Mouse (Mus musculus): Measurements from ENCODE around the gene Timm13.

The Timm13 gene

DNA sequence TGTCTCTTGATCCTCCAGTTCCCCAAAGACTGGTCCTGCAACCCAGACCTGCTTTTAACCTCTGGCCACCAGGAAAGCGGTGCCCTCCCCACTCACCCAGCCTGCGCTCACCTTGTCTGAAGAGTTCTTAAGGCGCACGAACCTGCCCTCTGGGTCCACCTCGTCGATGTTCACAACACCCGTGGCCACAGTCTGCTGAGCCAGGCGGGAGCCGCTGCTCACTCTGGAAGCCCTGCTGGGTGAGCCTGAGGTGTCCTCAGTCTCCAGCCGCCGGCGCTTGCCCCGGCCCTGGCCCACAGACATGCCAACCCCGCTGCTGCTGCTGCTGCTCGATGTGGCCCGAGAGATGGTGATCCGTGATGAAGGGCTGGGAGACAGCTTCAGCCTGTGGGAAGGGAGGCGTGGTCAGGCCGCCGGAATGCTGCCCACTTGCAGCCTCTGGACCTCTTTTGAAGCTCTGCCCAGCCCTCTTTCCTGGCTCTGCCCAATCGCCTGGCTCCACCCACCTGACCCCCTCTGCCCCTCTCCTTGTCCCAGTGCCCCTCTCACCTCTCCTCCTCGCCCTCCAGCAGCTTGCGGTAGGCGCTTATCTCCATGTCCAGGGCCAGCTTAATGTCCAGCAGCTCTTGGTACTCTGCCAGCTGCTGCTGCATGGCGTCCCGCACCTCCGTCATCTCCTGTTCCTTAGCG, 3.4 kb upstream of the Timm13 start:
- no peak for DNase-seq (ENCODE audit: low read depth, low spot score)

DNA sequence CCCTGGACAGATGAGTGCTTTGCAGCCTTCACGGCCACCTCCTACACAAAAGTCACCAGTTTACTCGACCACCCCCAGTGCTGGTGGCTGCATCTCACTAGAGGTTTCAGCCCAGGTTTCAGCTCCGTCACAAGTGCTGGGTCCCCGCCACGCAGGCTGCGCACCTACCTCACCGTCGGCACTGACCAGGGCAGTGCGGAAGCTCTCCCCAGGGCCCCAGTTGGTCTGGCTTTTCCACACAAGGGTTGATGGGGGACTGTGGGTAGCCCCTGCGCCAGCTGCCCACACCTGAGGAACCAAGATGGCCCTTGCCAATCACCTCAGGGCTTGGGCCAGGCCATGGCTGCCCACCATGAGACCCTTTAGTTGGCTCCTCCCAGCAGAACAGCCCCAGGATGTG, 2.5 kb upstream of the Timm13 start:
- no peak for DNase-seq (ENCODE audit: low read depth, low spot score)

- DNase-seq (ENCODE audit: low read depth, low spot score): no peak
Measured at GRCm38 (mm10) chr10:80902273-80902940, 1.6 kb upstream of the Timm13 start.

GRCm38 (mm10) chr10:80901409-80902272, 872 bp upstream of the Timm13 start:
- no peak for DNase-seq (ENCODE audit: low read depth, low spot score)

GRCm38 (mm10) chr10:80899591-80900317, 1.0 kb downstream of the Timm13 start:
- DNase-seq (ENCODE audit: low read depth, low spot score): no peak

- DNase-seq (ENCODE audit: low read depth, low spot score): no peak
Measured at GRCm38 (mm10) chr10:80899074-80899473, 1.7 kb downstream of the Timm13 start.

GRCm38 (mm10) chr10:80897861-80898510, 2.8 kb downstream of the Timm13 start:
- no peak for DNase-seq (ENCODE audit: low read depth, low spot score)

DNA sequence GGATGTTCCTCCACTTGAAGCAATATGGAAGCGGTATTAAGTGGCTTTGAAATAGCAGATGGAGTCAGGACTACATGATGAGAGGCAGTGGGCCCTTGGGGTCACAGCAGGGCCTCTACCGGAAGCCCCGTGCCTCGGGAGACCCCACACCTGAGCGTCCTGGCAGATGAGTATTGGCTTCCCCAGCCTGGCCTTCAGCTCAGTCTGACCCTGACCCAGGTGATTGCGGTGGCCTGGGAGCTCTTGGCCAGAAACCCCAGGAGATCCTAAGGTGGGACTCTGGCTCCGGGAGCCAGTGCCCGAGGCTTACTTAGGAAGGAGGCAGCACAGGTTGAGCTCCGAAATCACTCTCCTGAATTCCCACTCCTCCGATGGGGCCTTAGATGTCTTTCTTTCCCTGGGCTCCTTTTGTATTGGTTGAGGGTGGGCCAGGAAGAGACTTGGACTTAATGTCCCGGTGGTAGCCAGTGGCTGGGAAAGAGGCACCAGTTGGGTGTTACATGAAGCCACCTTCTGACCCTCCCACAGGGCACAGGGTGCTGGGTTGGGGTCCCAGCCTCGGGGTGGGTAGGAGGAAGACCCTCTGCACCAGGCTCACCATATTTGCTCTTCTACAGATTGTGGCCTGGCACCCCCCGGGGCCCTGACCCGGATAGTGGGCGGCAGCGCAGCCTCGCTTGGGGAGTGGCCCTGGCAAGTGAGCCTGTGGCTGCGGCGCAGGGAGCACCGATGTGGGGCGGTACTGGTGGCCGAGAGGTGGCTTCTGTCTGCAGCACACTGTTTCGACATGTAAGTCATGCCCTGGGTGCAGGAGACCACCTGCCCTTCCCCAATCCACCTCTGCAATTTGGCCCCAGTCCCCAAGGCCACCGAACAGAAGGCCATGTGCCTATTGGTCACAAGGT, 3.9 kb downstream of the Timm13 start:
- no peak for DNase-seq (ENCODE audit: low read depth, low spot score)

DNA sequence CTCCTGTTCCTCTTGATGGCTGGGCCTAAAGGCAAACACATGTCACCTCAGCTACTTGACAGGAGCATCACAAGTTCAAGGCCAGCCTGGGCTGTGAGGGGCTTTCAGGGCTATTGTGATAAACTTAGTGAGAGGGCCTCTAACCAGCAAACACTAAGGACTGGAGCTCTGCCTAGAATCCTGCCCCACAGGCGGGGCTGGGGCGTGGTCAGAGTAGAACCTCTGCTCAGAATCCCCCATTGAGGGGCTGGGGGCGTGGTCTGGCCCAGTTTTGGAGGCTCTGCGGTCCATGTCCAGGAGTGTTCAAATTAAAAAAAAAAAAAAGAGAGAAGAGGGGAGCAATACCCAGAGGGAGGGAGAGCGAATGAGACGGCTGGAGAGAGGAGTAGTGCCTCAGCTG, 5.1 kb downstream of the Timm13 start:
- no peak for DNase-seq (ENCODE audit: low read depth, low spot score)

- DNase-seq (ENCODE audit: low read depth, low spot score): no peak
Measured at GRCm38 (mm10) chr10:80895100-80895499, 5.7 kb downstream of the Timm13 start.

- no peak for DNase-seq (ENCODE audit: low read depth, low spot score)
Measured at GRCm38 (mm10) chr10:80887181-80887580, 13.6 kb downstream of the Timm13 start.

- peak; percentile 72 for DNase-seq (ENCODE audit: low read depth, low spot score)
Measured at GRCm38 (mm10) chr10:80881301-80881700, 19.5 kb downstream of the Timm13 start.

DNA sequence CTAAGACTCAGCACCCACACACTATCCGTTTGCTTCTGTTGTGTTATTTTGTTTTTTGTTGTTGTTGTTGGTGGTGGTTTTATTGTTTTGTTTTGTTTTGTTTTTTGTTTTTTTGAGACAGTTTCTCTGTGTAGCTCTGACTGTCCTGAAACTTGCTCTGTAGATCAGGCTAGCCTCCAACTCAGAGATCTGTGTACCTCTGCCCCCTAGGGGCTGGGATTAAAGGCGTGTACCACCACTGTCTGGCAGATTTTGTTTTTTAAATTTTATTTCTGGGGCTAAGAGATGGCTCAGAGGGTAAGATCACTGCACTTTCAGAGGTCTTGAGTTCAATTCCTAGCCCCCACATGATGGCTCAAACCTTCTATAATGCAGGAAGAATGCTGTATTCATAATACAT, 19.9 kb downstream of the Timm13 start:
- no peak for DNase-seq (ENCODE audit: low read depth, low spot score)

- DNase-seq (ENCODE audit: low read depth, low spot score): peak; percentile 73
Measured at GRCm38 (mm10) chr10:80880131-80880641, 20.6 kb downstream of the Timm13 start.

DNA sequence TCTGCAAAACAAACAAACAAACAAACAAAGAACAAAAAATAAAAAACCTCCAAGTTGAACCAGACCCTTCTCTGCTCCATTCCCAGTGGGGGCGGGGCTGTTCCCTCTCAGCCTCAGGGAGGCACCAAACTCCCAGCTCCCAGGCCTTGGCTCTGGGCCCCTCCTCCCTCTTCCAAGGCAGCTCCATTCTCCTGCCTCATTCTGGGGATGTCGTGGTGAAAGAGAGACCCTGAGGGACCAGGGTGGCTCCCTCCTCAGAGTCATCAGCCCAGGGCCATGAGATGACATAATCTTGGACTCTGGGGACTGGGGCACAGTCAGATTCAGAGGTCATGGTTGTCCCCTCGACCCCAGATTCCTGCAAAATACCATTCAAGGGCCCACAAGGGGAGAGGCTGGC, 24.2 kb downstream of the Timm13 start:
- no peak for DNase-seq (ENCODE audit: low read depth, low spot score)

- DNase-seq (ENCODE audit: low read depth, low spot score): peak; percentile 63
Measured at GRCm38 (mm10) chr10:80876028-80876427, 24.7 kb downstream of the Timm13 start.

DNA sequence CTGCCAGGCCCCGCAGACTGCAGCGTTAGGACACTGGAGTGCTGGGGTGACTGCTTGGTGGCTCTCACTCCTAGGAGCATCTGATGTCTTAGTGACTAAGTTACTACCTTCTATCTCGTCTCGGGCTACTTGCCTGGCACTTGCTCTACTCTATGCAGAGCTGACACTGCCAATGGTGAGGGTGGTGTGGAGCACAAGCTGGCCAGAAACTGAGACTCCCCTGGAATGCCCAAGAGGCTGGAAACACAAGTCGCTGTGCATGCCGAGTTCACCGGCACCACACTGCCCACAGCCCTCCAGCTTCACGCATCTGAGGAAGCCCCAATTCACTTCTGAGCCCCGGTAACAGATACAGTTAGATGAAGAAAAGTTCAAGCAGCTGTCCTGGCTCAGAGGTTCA, 26.7 kb downstream of the Timm13 start:
- no peak for DNase-seq (ENCODE audit: low read depth, low spot score)

DNA sequence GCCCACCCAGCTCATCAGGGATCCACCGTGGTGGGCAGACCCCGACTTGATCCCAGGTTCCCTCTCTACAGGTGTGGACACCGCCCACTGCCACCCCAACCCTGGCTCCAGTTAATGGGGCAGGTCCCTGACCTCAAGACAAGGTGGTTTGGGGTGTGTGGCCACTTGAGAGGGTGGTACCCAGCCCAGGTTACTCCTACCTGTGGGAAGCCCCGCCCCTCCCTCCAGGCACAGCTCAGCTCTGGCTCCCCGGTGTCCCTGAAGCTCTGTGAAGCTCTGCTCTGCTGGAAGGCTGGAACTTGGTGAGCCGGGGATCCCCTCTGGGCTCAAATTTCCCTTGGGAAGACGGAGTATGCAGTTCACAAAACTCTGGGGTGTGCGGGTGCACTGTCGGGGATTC, 29.2 kb downstream of the Timm13 start, which contains the start of gene Tmprss9:
TSS of gene Tmprss9 (plus strand) at position 268 of the 400 bp plus-strand sequence.
- no peak for DNase-seq (ENCODE audit: low read depth, low spot score)

DNA sequence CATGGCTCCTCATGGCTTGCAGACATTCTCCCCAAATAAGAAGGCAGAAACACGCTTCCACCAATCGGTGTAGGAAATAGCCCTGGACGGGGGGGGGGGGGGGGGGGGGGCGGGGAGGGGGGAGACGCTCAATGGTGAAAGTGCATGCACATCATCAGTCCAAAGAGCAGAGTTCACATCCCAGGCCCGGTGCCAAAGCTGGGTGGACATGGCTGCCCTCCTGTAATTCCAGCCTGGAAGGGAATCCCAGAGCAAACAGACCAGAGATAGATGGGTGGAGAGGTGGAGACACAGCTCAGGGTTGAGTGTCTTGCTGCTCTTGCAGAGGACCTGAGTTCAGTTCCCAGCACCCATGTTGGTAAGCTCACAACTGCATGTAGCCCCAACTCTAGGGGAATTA, 29.8 kb downstream of the Timm13 start:
- no peak for DNase-seq (ENCODE audit: low read depth, low spot score)

DNA sequence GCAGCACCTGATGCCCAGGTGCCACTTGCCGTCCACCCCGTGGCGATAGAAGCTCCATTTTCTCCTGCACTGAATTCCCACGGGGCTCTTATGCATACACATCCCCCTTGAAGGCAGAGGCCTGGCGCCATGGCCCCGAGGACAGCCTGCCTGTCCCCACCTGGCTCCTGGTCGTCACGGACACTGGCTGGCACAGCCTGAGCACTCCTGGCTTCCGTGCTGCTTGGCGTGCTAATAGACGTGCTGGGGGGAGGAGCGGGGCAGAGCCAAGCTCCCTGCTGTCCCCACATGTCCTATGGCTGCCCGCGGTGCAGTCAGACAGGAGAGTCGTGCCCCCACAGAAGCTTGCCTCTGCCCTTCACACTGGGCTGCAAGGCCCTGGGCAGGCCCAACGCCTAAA, 36.3 kb downstream of the Timm13 start:
- DNase-seq (ENCODE audit: low read depth, low spot score): no peak

All from forelimb bud, embryonic 11.5 days (tissue).